ENCODE assay signal across 7 mouse cellular contexts in genomic region chr17:29094310-29095181, GRCm38 (mm10). TPM values are rescaled to one million over a fixed set of nuclear protein-coding genes. Genes with fewer than 3 reads are reported as not detected.
A peak's percentile ranks its signal among the peaks of the same experiment; 100 is the strongest.
DNase-seq lines count a peak whose midpoint lies in the region; ATAC-seq and TF ChIP-seq lines count a peak whose summit lies in the region.

No protein-coding gene starts in this region.

- TF ChIP-seq CTCF in small intestine, adult 2 months (IDR thresholded peaks at IDR 0.05; ENCODE audit: extremely low read depth, insufficient read length, insufficient replicate concordance, low read depth, low read length), result peak; percentile 29; the same call in 1 of the 2 replicates

- H3K9me3 ChIP-seq in hindbrain, embryonic 11.5 days (ENCODE audit: control insufficient read depth, low read length), result no peaks in the 10 kb centered on the region
- no peaks in the 10 kb centered on the region for H3K9me3 ChIP-seq in midbrain, embryonic 11.5 days (ENCODE audit: control insufficient read depth, low read length)

- peak overlapping the region; percentile 89 for H3K4me2 ChIP-seq in hindbrain, embryonic 11.5 days (replicated peaks; ENCODE audit: low read depth, low read length)
- H3K4me2 ChIP-seq in midbrain, embryonic 11.5 days, result peak overlapping the region; percentile 59

- no peak overlapping the region for H3K27ac ChIP-seq in hindbrain, embryonic 11.5 days (ENCODE audit: low read depth, low read length)
- H3K27ac ChIP-seq in midbrain, embryonic 11.5 days (ENCODE audit: low read depth, low read length), result no peak overlapping the region
- H3K27ac ChIP-seq in small intestine, adult 2 months (ENCODE audit: insufficient read depth, low read depth, low read length), result peak overlapping the region; percentile 93

- H3K36me3 ChIP-seq in hindbrain, embryonic 11.5 days (ENCODE audit: control insufficient read depth, insufficient read depth, low read length), result no peaks in the 10 kb centered on the region
- H3K36me3 ChIP-seq in midbrain, embryonic 11.5 days (ENCODE audit: control insufficient read depth, insufficient read depth, low read length), result no peaks in the 10 kb centered on the region
- H3K36me3 ChIP-seq in small intestine, adult 2 months (ENCODE audit: control insufficient read depth, insufficient read depth, low read length), result peaks cover 15% of the 10 kb centered on the region

- DNase-seq in ZHBTc4 (ENCODE audit: low read depth, low spot score), result peak; percentile 35
- peak; percentile 73 for DNase-seq in cerebellum, adult 9-11 months
- DNase-seq in frontal cortex, postnatal 14 days (ENCODE audit: low spot score in 2 of 2), result peak; percentile 45 to 49
- peak; percentile 60 for DNase-seq in hindbrain, embryonic 11.5 days (ENCODE audit: low spot score)
- DNase-seq in left cerebral cortex, postnatal 36 days (ENCODE audit: low spot score in 2 of 2), result peak; percentile 54 to 61
- DNase-seq in midbrain, embryonic 11.5 days (ENCODE audit: low spot score, missing footprints), result peak; percentile 96

- intact Hi-C loops in left cerebral cortex, postnatal 36 days (cut with DNase I), result loop anchor here (1.0 to 5.0 kb wide), 5 partner anchors 16 to 153 kb away; no protein-coding TSS in a partner anchor

- 1% methylated on average over 71 of the region's 71 CpGs for WGBS in hindbrain, embryonic 11.5 days
- WGBS in midbrain, embryonic 11.5 days, result 1% methylated on average over 70 of the region's 71 CpGs
- under 1% methylated on average over 71 of the region's 71 CpGs for WGBS in small intestine, adult 2 months

- H3K9ac ChIP-seq in hindbrain, embryonic 11.5 days (ENCODE audit: low read depth, low read length), result peak overlapping the region; percentile 54
- peak overlapping the region; percentile 59 for H3K9ac ChIP-seq in midbrain, embryonic 11.5 days (ENCODE audit: low read length)

- peak overlapping the region; percentile 47 for H3K4me3 ChIP-seq in hindbrain, embryonic 11.5 days (ENCODE audit: low read depth, low read length)
- peak overlapping the region; percentile 39 for H3K4me3 ChIP-seq in midbrain, embryonic 11.5 days (ENCODE audit: low read depth, low read length)
- H3K4me3 ChIP-seq in small intestine, adult 2 months (ENCODE audit: low read depth, low read length), result peak overlapping the region; percentile 76

- H3K27me3 ChIP-seq in hindbrain, embryonic 11.5 days (ENCODE audit: control insufficient read depth, insufficient read depth, low read length), result peaks cover 24% of the 10 kb centered on the region
- peaks cover 25% of the 10 kb centered on the region for H3K27me3 ChIP-seq in midbrain, embryonic 11.5 days (ENCODE audit: control insufficient read depth, insufficient read depth, low read length)
- H3K27me3 ChIP-seq in small intestine, adult 2 months (ENCODE audit: control insufficient read depth, insufficient read depth, low read length), result no peaks in the 10 kb centered on the region

- peak; percentile 53 for ATAC-seq in hindbrain, embryonic 11.5 days (ENCODE audit: low FRiP score)
- ATAC-seq in midbrain, embryonic 11.5 days (ENCODE audit: low FRiP score), result peak; percentile 60

- no peak for TF ChIP-seq POLR2A in small intestine, adult 2 months (IDR thresholded peaks at IDR 0.05; ENCODE audit: low read depth, low read length)

- peaks cover 12% of the 10 kb centered on the region for H3K4me1 ChIP-seq in hindbrain, embryonic 11.5 days (replicated peaks; ENCODE audit: control insufficient read depth, insufficient read depth, low read length)
- H3K4me1 ChIP-seq in midbrain, embryonic 11.5 days (ENCODE audit: control insufficient read depth, insufficient read depth, low read length), result peaks cover 15% of the 10 kb centered on the region
- peaks cover 2% of the 10 kb centered on the region for H3K4me1 ChIP-seq in small intestine, adult 2 months (ENCODE audit: control insufficient read depth, insufficient read depth, insufficient read length, low read length)

RNA-seq across cellular contexts. Expression of gene Cdkn1a, which starts 3.8 kb away (rescaled TPM):
- 33.4 and 36.8 TPM in 2 replicates for polyA plus RNA-seq in hindbrain, embryonic 11.5 days (2014; fragmentation: Nextera tagmentation; extraction: Ambion mirVana)
- 10 to 100 TPM; 27.0 to 40.0 TPM for total RNA-seq in left cerebral cortex, postnatal 36 days (2021)
- 16.1 and 17.4 TPM in 2 replicates for polyA plus RNA-seq in midbrain, embryonic 11.5 days (2014; fragmentation: Nextera tagmentation; extraction: Ambion mirVana)
- polyA plus RNA-seq in small intestine, adult 2 months (2012; rRNA removed), result 85.1 and 293 TPM in 2 replicates

RNA-seq across cellular contexts. Expression of gene Rab44, which starts 19.4 kb away (rescaled TPM):
- 0.45 TPM in 1 of 2 replicates, not detected in the other for polyA plus RNA-seq in hindbrain, embryonic 11.5 days (2014; fragmentation: Nextera tagmentation; extraction: Ambion mirVana)
- under 1 TPM in 1 of 2 experiments, not detected in 1; 0.52 TPM for total RNA-seq in left cerebral cortex, postnatal 36 days (2021)
- polyA plus RNA-seq in midbrain, embryonic 11.5 days (2014; fragmentation: Nextera tagmentation; extraction: Ambion mirVana), result 0.22 and 0.44 TPM in 2 replicates
- polyA plus RNA-seq in small intestine, adult 2 months (2012; rRNA removed), result 0.37 and 2.5 TPM in 2 replicates

Comparison
In these comparisons a context has a peak if more than half of its experiments do, and no peak if none do; other contexts are left out.
1. DNase-seq: peak in every context shown above with its lines; median percentile 96 in midbrain, embryonic 11.5 days; 73 in cerebellum, adult 9-11 months; 60 in hindbrain, embryonic 11.5 days; 58 in left cerebral cortex, postnatal 36 days; 47 in frontal cortex, postnatal 14 days; 35 in ZHBTc4.